Mouse (Mus musculus) G1E-ER4 (cell line): ENCODE results near the gene Lars2. TPM values are rescaled to one million over a fixed set of nuclear protein-coding genes. Genes with fewer than 3 reads are reported as not detected.

Source experiments
- GATA1 ChIP-seq: IDR thresholded peaks from one replicate; pipeline ENCODE4 v1.8.0; 2012; ENCODE audit warnings: low read length, inconsistent platforms
- polyA plus RNA-seq: library from polyadenylated mRNA; stranded (reverse); fragments of >175 nt; gene quantifications from 2 replicates; pipeline ENCODE4 v1.2.3, GENCODE M21; 2012

Gene Lars2
- 15.1 and 16.8 TPM in 2 replicates for polyA plus RNA-seq

DNA sequence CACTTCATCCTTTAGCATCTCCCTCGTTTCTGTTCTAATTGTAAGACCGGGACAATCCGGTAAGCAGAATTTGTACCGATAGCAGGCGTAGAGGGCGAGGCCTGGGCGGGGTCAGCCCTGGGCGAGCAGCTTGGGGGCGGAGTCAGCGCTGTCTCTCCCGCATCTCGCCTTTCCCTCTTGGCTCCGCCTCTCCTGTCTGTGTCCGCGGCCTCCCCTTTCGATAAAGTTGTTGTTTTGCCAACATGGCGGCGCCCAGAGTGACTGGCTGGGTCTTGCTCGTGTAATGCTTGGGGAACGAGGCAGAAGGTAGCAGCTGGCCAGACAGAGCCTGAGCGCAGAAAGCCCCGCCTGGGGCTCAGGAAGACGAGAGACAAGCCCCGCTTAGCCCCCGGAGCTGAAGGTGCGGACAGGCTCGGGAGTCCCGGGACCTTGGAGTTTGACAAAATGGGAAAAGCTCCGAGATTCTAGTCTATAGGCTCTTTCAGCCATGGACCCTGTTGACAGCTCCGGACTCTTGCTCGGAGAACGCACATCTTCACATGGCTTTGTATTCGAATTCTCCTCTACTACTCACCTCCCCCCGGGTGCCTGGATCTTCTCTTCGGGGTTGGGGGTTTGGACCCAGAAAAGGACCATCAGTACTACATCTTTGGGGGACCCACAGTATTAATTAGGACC, at the start of gene Lars2:
TSS of gene Lars2 (plus strand) at position 220 of the 678 bp plus-strand sequence.
- TF ChIP-seq GATA1 = no peak

- TF ChIP-seq GATA1 = no peak
Observed at GRCm38 (mm10) chr9:123326106-123326505, 40.6 kb upstream of the Lars2 start.

DNA sequence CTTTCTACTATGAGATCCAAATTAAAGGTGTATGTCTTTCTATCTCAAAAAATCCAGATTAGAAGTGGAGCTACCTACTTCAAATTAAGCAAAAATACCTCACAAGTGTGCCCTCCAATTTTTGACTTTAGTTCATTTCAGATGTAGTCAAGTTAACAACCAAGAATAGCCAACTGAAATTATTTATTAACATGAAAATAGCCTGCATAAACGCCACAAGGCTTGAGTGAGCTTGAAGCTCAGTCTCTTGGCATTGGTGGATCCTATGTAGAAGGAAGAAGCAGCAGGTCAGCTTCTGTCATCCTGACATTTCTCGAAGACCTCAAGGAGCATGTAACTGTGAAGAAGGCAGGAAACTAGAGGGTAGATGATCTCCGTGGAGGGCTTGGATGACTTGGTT, 38.4 kb upstream of the Lars2 start:
- TF ChIP-seq GATA1 = no peak

DNA sequence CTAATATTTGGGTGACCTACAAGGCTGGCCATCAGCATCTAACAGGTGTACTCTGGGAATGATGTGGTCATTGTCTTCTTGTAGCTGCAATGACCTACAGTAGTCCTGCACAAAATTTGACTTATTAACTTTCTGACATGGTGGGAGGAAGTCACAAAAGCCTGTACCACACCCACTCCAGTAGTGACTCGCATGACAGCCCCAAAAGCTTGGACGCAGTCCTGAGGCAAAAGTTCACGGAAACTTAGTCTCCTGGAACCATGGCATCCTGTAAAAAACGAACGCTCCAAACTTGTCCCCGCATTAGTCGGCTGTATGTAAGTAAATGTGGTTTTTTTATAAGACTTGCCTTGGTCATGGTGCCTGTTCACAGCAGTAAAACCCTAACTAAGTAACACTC, 36.9 kb upstream of the Lars2 start:
- TF ChIP-seq GATA1 = no peak

- no peak for TF ChIP-seq GATA1
Observed at GRCm38 (mm10) chr9:123333479-123333878, 33.2 kb upstream of the Lars2 start.

DNA sequence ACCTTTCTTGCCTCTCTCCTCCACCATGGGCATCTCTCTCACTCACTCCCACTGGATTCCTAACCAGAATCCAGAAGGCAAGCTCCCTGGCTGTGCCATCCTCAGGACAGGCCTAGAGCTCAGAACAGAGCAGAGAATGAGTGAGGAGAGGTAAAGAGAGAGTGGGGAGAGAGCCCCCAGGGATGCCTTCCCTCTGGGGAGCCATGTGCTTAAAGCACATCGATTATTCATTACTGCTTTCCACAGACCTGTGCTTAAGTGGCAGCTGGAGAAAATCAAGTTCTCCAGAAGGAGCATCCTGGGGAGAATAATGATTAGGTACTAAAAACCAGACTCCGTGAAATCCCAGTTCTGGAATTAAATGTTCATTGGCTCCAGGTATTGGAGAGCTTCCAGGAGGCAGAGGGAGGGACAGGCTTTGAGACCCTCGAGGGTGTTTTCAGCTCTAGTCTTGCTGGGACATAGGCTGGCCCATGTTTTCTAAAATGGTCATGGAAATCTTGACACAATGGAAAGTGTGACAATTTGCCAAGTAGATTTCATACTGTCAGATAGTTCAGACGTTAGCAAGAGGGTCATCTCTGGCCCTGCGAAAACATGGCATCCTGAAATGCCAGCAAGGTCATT, 31.6 kb upstream of the Lars2 start:
- no peak for TF ChIP-seq GATA1

DNA sequence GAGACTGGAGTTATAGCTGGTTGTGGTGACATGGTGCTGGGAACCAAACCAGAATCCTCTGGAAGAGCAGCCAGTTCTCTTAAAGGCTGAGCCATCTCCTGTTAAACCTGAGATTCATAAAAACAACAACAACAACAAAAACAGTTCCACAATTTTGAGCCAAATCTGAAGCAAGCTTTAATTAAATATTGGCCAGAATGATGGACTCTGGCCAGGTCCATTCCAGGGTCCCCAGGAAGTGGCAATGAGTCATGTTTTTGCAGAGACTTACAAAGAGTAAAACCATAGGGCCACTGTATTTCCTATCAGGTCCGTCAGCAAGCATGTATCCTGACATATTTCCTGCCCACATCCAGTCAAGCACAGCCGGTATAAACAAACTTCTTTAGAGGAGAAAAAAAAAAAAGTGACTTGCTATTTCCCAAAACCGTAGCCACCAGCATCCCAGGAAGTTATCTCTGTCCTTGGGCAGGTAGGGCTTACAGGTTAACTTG, 27.0 kb upstream of the Lars2 start:
- no peak for TF ChIP-seq GATA1

- TF ChIP-seq GATA1 = no peak
Observed at GRCm38 (mm10) chr9:123341256-123341655, 25.5 kb upstream of the Lars2 start.

DNA sequence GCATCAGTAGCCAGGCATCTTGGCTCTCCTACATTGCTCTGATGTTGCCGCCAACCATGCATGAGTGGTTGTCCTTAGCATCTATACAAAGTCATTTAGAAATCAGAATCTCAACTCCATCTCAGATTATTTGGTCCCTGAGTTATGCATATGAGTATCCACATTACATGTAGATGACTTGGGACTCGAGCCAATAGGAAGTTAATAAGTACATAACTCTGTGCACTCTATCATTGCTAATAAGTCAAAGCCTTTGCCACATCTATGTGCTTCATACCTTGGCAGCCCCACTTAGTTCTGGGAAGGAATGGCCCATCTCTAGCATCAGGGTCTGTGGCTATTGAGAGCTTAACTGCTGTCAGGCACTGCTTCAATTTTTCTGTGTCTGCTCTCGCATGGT, 23.7 kb upstream of the Lars2 start:
- no peak for TF ChIP-seq GATA1

- TF ChIP-seq GATA1 = no peak
Observed at GRCm38 (mm10) chr9:123359981-123360380, 6.7 kb upstream of the Lars2 start.

GRCm38 (mm10) chr9:123365353-123365752, 1.4 kb upstream of the Lars2 start:
- no peak for TF ChIP-seq GATA1

DNA sequence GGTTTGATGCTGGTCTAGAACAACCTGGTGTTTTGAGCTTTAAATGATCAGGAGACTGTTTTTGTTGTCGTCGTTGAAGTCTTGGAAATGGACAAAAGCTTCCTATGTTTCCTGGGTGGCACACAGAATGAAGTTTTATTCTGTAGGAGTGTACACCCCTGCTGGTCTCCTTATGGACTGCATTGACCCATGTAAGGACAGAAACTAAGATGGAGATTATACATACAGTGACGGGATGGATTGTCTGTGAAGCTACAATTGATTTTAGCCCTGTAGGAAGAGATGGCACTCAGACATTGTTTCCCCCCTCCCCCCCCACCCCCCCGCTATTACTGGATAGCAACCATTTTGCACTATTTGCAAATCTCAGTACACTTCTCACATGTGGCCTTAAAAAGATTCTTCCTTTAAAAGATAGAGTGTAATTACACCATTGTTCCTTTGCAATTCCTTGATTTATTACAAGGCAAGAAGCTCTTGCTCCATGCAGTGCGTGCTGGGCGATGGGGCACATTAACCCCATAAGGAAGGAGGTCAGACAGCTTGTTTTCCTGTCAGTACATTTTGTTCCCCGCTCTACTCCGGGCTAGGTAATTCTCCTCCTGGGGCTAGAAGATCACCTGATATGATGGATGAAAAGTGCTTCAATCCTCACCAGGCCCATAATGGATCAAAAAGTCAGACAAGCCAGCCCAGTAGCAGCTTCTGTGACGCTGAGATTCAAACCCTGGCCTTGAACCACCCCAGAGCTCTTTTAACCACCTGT, 602 bp upstream of the Lars2 start:
- TF ChIP-seq GATA1 = no peak

GRCm38 (mm10) chr9:123367636-123368035, 909 bp downstream of the Lars2 start:
- no peak for TF ChIP-seq GATA1

- TF ChIP-seq GATA1 = no peak
Observed at GRCm38 (mm10) chr9:123382399-123382798, 15.7 kb downstream of the Lars2 start.

GRCm38 (mm10) chr9:123384696-123385095, 18.0 kb downstream of the Lars2 start:
- TF ChIP-seq GATA1 = no peak
